Mouse (Mus musculus) liver, embryonic 14.5 days (tissue): Measurements from ENCODE around the gene Mrpl43.

Experiments used
- CTCF ChIP-seq: IDR thresholded peaks from 2 replicates; pipeline ENCODE4 v1.5.1; 2016; ENCODE audit warnings: antibody characterized with exemption, low read depth, control low read depth
- EP300 ChIP-seq: IDR thresholded peaks from 2 replicates; pipeline ENCODE4 v1.6.1; 2016; ENCODE audit warnings: antibody characterized with exemption, low read depth

DNA sequence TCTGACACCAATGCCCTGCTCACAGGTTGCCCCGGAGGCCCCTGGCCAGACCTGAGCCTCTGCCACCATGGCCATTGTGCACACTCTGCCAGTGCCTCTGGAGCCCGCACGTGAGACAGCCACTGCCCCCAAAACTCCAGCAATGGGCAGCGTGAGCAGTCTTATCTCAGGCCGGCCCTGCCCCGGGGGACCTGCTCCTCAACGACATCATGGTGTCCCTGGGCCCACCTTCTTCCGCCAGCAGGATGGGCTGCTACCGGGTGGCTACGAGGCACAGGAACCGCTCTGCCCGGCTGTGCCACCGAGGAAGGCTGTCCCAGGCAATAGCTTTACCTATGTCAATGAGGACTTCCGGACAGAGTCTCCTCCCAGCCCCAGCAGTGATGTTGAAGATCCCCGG lies 15.1 kb upstream of the Mrpl43 start:
- TF ChIP-seq CTCF (no peak), EP300 (no peak)
